Mouse (Mus musculus) liver, adult (tissue): ENCODE data around the gene Hectd4.

Experiments
- GATA4 ChIP-seq: IDR thresholded peaks from 2 replicates; pipeline ENCODE4 v1.6.1; 2014; ENCODE audit warnings: mild to moderate bottlenecking, low read length; ENCODE audit not compliant: insufficient replicate concordance

The Hectd4 gene

GRCm38 (mm10) chr5:121292309-121293165 is 72.5 kb downstream of the Hectd4 start:
- no peak for TF ChIP-seq GATA4

GRCm38 (mm10) chr5:121305009-121305408 is 85.0 kb downstream of the Hectd4 start:
- TF ChIP-seq GATA4 = no peak

DNA sequence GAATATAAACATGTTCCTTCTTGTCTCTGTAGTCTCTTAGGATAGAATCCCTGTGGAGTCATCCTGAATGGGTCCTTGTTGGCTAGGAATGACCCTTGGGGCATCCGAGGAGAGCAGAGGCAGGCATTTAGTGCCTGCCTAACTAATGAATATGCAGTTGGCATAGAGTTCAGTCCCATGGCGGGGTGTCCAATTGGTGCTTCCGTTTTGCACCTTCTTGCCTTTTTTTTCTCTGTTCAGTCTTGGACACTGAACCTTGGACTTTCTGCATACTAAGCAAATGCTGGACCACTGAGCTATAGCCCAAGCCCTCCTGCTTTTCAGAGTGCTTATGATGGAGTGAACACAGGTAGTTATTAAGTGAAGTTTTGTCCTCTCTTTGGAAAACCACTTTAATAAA is 87.6 kb downstream of the Hectd4 start:
- no peak for TF ChIP-seq GATA4

GRCm38 (mm10) chr5:121311576-121311975 is 91.6 kb downstream of the Hectd4 start:
- TF ChIP-seq GATA4 = no peak

GRCm38 (mm10) chr5:121313764-121314474 is 93.9 kb downstream of the Hectd4 start:
- no peak for TF ChIP-seq GATA4

- TF ChIP-seq GATA4 = no peak
These were observed 106.2 kb downstream of the Hectd4 start for GRCm38 (mm10) chr5:121326079-121326805.

DNA sequence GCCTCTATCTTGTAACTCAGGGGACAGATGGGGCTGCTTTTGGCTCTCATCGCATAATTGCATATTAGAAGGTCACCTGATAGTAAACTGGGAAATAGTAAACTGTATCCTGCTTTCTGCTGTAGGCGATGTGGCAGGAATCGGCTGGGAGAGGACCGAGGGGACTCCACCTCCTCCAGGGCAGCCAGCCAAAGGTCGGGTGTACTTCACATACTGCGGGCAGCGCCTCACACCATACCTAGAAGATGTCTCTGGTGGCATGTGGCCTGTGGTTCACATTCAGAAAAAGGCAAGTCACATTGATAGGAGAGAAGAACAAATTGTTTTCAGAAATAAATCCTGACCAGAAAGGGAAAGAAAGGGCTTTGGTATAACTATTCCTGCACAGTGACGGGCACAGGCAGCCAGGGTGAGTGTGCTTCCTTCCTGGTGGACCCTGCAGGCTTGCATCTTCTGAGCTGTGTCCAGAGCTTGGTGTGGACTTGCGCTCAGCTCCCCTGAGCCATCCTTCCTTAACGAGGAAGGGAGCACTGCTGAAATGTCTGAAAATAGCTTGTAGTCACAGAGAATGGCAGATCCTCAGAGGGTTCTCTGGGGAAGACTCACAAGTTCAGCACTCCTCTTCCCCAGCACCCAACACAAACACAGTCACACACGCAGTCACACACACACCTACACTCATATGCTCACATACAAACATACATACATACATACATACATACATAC is 109.5 kb downstream of the Hectd4 start:
- TF ChIP-seq GATA4 = no peak

- no peak for TF ChIP-seq GATA4
These were observed 111.7 kb downstream of the Hectd4 start for GRCm38 (mm10) chr5:121331731-121332130.

DNA sequence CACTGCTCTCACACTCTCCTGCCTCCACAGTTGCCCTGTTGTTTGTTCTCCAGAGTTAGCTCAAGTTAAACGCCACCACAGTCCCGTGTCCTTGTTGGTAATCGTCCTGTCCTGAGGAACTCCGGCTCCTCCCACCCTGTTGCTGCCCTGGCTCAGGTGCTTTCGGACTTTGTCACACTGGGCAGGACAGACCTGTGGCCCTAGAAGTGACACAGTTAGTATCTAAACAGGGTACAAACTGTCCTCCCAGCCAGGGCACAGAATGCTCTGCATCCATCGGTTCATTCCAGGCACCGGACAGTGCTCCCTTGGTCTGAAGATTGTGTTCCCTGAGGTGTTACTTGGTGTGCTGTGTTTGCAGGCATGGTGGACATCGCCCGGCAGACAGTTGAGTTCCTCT is 114.0 kb downstream of the Hectd4 start:
- TF ChIP-seq GATA4 = peak; percentile 68; the same call in 1 of the 2 replicates

- no peak for TF ChIP-seq GATA4
These were observed 114.4 kb downstream of the Hectd4 start for GRCm38 (mm10) chr5:121334454-121334853.

- no peak for TF ChIP-seq GATA4
These were observed 115.4 kb downstream of the Hectd4 start for GRCm38 (mm10) chr5:121335426-121335825.

DNA sequence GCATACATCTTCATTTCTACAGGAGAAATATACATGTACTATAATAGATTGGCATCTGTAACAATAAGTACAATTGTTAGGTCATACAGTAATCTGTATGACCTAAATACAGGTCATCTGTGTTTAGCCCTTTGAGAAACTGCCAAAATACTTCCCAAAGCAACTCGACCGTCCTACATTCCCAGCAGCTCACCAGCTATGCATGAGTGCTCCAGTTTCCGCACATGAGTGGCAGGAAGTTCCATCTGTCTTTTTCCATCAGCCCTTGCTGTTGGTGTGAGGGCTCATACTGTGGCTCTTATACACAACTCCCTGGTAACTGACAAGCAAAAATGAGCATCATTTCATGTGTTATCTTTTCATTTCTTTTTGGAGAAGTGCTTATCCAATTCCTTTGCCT is 116.0 kb downstream of the Hectd4 start:
- no peak for TF ChIP-seq GATA4

- no peak for TF ChIP-seq GATA4
These were observed 116.8 kb downstream of the Hectd4 start for GRCm38 (mm10) chr5:121336776-121337175.

- TF ChIP-seq GATA4 = no peak
These were observed 119.7 kb downstream of the Hectd4 start for GRCm38 (mm10) chr5:121339507-121340230.

DNA sequence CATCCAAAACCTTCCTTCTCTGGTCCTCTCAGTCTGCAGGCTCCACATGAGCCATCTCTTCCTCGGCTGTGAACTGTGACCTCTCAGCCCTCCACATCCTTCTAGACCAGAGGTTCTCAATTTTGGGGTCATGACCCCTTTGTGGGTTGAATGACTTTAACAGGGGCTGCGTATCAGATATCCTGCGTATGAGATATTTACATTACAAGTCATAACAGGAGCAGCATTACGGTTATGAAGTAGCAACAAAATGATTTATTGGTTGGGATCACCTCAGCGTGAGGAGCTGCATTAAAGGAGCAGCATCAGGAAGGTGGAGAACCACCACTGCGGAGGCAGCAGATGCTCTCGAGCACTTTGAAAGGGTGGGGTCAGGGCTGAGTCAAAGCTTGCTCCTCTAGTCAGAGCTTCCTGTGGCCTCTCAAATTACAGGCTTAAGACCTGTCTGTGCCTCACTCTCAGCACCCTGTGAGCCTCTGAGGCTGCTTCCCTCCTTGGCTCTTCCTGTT is 121.0 kb downstream of the Hectd4 start:
- no peak for TF ChIP-seq GATA4

DNA sequence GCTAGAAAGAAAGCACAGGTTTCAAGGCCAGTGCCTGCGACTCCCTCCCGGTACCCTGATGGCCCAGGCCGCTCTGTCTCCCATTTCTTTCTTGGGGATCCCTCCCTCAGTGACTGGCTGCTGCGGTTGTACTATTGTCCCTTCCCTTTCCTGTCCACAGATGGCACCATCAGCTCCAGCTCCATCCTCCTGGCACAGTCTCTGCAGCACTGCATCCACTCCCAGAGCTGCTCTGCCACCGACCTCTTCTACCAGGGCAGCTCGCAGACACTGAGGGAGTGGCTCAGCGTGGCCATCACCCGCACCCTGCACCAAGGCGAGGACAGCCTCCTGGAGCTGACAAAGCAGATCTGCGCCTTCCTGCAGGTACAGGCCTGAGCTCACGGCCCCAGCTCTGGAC is 122.5 kb downstream of the Hectd4 start:
- no peak for TF ChIP-seq GATA4
